Mouse (Mus musculus) MEL (cell line): ENCODE results near the gene Taf11. TPM values are rescaled to one million over a fixed set of nuclear protein-coding genes. Genes with fewer than 3 reads are reported as not detected.

Experiments
- DNase-seq: peaks from one replicate; pipeline ENCODE4 v3.0.0; 2011; ENCODE audit warnings: low read depth, low spot score
- H3K27ac ChIP-seq: 2 replicates; pipeline ENCODE4 v1.5.1; 2012; ENCODE audit warnings: low read depth, mild to moderate bottlenecking, control low read depth, low read length, moderate library complexity; ENCODE audit not compliant: control insufficient read depth
- H3K27me3 ChIP-seq, 2 experiments: fragments of 150-350 bp in 1 of 2; sonication (generic) in 1 of 2; 2 replicates each; pipeline ENCODE4 v1.6.1; 2012; ENCODE audit warnings: low read length in 2 of 2, mild to moderate bottlenecking in 2 of 2, improper control_type of control experiment in 1 of 2, moderate library complexity in 1 of 2; ENCODE audit not compliant: insufficient read depth in 2 of 2, control insufficient read depth in 1 of 2
- H3K36me3 ChIP-seq, 2 experiments: 2 replicates each; pipeline ENCODE4 v1.6.1; 2012 to 2014; ENCODE audit warnings: low read length in 2 of 2, improper control_type of control experiment in 1 of 2, inconsistent platforms in 1 of 2, mild to moderate bottlenecking in 1 of 2; ENCODE audit not compliant: insufficient read depth in 2 of 2, control insufficient read depth in 1 of 2
- H3K4me1 ChIP-seq, 2 experiments: fragments of 150-350 bp in 1 of 2; sonication (generic) in 1 of 2; 2 replicates each; pipeline ENCODE4 v1.6.1; 2012; ENCODE audit warnings: low read length in 2 of 2, improper control_type of control experiment in 1 of 2, mild to moderate bottlenecking in 1 of 2; ENCODE audit not compliant: insufficient read depth in 2 of 2, control insufficient read depth in 1 of 2
- H3K4me3 ChIP-seq, 2 experiments: fragments of 150-350 bp in 1 of 2; sonication (generic) in 1 of 2; 2 replicates each; pipeline ENCODE4 v1.5.1; 2012; ENCODE audit warnings: low read depth in 2 of 2, low read length in 2 of 2, mild to moderate bottlenecking in 2 of 2, moderate library complexity in 2 of 2, control low read depth in 1 of 2, improper control_type of control experiment in 1 of 2; ENCODE audit not compliant: control insufficient read depth in 1 of 2, insufficient read depth in 1 of 2
- H3K79me2 ChIP-seq: 2 replicates; pipeline ENCODE4 v1.6.1; 2012; ENCODE audit warnings: mild to moderate bottlenecking, low read length, moderate library complexity; ENCODE audit not compliant: control insufficient read depth, poor library complexity, insufficient read depth
- H3K9ac ChIP-seq: 2 replicates; pipeline ENCODE4 v1.6.1; 2012; ENCODE audit warnings: low read depth, mild to moderate bottlenecking, control low read depth, low read length, moderate library complexity; ENCODE audit not compliant: control insufficient read depth, poor library complexity, severe bottlenecking
- H3K9me3 ChIP-seq: fragments of 150-350 bp; sonication (generic); replicated peaks from 2 replicates; pipeline ENCODE4 v1.6.1; 2012; ENCODE audit warnings: mild to moderate bottlenecking, low read length, improper control_type of control experiment, moderate library complexity; ENCODE audit not compliant: insufficient read depth
- CHD2 ChIP-seq: IDR thresholded peaks from 2 replicates; pipeline ENCODE4 v1.6.1; 2011; ENCODE audit warnings: low read length, improper control_type of control experiment
- ELF1 ChIP-seq: IDR thresholded peaks from 2 replicates; pipeline ENCODE4 v1.6.1; 2014; ENCODE audit warnings: low read depth, mild to moderate bottlenecking, inconsistent platforms, low read length, improper control_type of control experiment, moderate library complexity
- EP300 ChIP-seq, 2 experiments: IDR thresholded peaks; 2 replicates each; pipeline ENCODE4 v1.6.1; 2011; ENCODE audit warnings: improper control_type of control experiment in 2 of 2, low read length in 2 of 2, low read depth in 1 of 2, mild to moderate bottlenecking in 1 of 2
- GABPA ChIP-seq: IDR thresholded peaks from 2 replicates; pipeline ENCODE4 v1.6.1; 2012; ENCODE audit warnings: low read depth, mild to moderate bottlenecking, inconsistent platforms, low read length, improper control_type of control experiment, moderate library complexity
- MYC ChIP-seq: IDR thresholded peaks from 2 replicates; pipeline ENCODE4 v1.6.1; 2011; ENCODE audit warnings: low read depth, mild to moderate bottlenecking, low read length, improper control_type of control experiment, moderate library complexity
- NELFE ChIP-seq: IDR thresholded peaks from 2 replicates; pipeline ENCODE4 v1.6.1; 2011; ENCODE audit warnings: low read depth, low read length, improper control_type of control experiment
- NRF1 ChIP-seq: IDR thresholded peaks from 2 replicates; pipeline ENCODE4 v1.6.1; 2014; ENCODE audit warnings: low read depth, mild to moderate bottlenecking, inconsistent platforms, low read length, improper control_type of control experiment, moderate library complexity; ENCODE audit not compliant: poor library complexity, insufficient read depth, severe bottlenecking
- POLR2AphosphoS2 ChIP-seq: IDR thresholded peaks from 2 replicates; pipeline ENCODE4 v1.6.1; 2011; ENCODE audit warnings: low read length, improper control_type of control experiment
- RCOR1 ChIP-seq: IDR thresholded peaks from 2 replicates; pipeline ENCODE4 v1.6.1; 2012; ENCODE audit warnings: low read depth, mild to moderate bottlenecking, inconsistent platforms, low read length, improper control_type of control experiment
- SMC3 ChIP-seq: IDR thresholded peaks from 2 replicates; pipeline ENCODE4 v1.6.1; 2011; ENCODE audit warnings: low read depth, low read length, improper control_type of control experiment
- USF1 ChIP-seq: IDR thresholded peaks from 2 replicates; pipeline ENCODE4 v1.6.1; 2014; ENCODE audit warnings: low read depth, mild to moderate bottlenecking, inconsistent platforms, low read length, improper control_type of control experiment, moderate library complexity
- USF2 ChIP-seq, 2 experiments: IDR thresholded peaks; 2 replicates each; pipeline ENCODE4 v1.6.1; 2011 to 2012; ENCODE audit warnings: improper control_type of control experiment in 2 of 2, low read length in 2 of 2, borderline replicate concordance in 1 of 2, inconsistent platforms in 1 of 2, low read depth in 1 of 2, mild to moderate bottlenecking in 1 of 2; ENCODE audit not compliant: insufficient read depth in 1 of 2
- ZNF384 ChIP-seq: IDR thresholded peaks from 2 replicates; pipeline ENCODE4 v1.6.1; 2012; ENCODE audit warnings: low read depth, mild to moderate bottlenecking, inconsistent platforms, low read length, improper control_type of control experiment
- polyA plus RNA-seq, 2 experiments: library from polyadenylated mRNA; stranded (reverse) in 1 of 2; unstranded in 1 of 2; fragments of >175 nt in 1 of 2; fragments of >200 nt in 1 of 2; gene quantifications; 2 replicates each; pipeline versions ENCODE4 v1.2.1 to v1.2.4; 2012; ENCODE audit warnings: low replicate concordance in 2 of 2, low read depth in 1 of 2; ENCODE audit not compliant: insufficient read length in 2 of 2, insufficient read depth in 1 of 2, missing spikeins in 1 of 2
- total RNA-seq: library from RNA; depleted of rRNA; stranded (reverse); fragments of 300-350 nt; gene quantifications from 2 replicates; pipeline ENCODE4 v1.2.3, GENCODE M21; 2012

Taf11 gene
- total and polyA plus RNA-seq, 3 experiments: 45.7 to 77.8 TPM; not detected in 1

DNA sequence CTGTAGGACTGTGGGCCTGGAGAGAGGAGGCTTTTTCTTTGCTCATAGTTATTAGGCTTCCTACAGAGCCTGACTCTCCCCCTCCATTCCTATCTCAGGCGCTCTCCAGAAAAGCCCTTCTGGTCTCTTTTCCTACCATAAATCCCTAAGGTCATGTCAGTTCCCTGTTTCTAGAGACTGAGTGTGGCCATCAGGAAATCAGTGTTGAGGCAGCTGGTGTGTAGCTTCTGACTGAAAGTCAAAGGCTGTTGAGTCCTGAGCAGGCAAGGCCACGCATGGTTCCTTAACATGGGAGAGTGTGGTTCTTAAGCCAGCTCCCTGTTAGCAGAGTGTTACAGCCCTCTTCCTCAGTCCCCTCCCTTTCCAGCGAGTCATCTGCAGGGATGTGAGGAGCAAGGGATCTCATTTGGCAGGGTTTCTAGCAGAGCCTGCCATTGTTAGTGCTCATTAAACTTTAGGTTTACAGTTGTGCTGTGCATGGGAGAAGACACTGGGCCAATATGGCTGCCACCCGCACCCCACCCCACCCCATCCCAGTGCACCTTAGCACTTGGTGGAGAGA, 27.5 kb upstream of the Taf11 start:
- no peaks in the 10 kb centered on the region for H3K4me1 ChIP-seq
- no peak overlapping the region for H3K27ac ChIP-seq
- H3K9me3 ChIP-seq: no peaks in the 10 kb centered on the region
- H3K9ac ChIP-seq: no peak overlapping the region
- H3K27me3 ChIP-seq: no peaks in the 10 kb centered on the region
- no peak for TF ChIP-seq USF1
- TF ChIP-seq MYC: no peak
- TF ChIP-seq NRF1: no peak
- TF ChIP-seq POLR2AphosphoS2: no peak
- no peak for TF ChIP-seq GABPA
- no peak for TF ChIP-seq CHD2
- no peaks in the 10 kb centered on the region for H3K79me2 ChIP-seq
- DNase-seq: no peak
- H3K36me3 ChIP-seq: no peaks in the 10 kb centered on the region
- no peak overlapping the region for H3K4me3 ChIP-seq

DNA sequence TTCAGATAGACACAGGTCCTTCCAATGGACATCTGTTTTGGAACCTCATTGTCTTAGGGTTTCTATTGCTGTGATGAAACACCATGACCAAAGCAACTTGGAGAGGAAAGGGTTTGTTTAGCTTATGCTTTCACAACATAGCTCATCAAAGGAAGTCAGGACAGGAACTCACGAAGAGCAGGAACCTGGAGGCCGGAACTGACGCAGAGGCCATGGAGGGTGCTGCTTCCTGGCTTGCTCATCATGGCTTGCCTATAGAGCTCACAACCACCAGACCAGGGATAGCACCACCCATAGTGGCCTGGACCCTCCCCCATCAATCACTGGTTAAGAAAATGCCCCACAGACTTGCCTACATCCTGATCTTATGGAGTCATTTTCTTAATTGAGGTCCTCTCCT, 25.4 kb upstream of the Taf11 start:
- Histone ChIP-seq H3K27me3 (no peaks in the 10 kb centered on the region), H3K27ac (no peak overlapping the region), H3K9ac (no peak overlapping the region), H3K9me3 (no peaks in the 10 kb centered on the region), H3K4me3 (no peak overlapping the region), H3K36me3 (no peaks in the 10 kb centered on the region), H3K79me2 (no peaks in the 10 kb centered on the region), H3K4me1 (no peaks in the 10 kb centered on the region)
- DNase-seq: no peak
- no peak for TF ChIP-seq EP300 (IDR thresholded peaks at IDR 0.05; ENCODE audit: low read depth in 1 of 2, low read length in 2 of 2)
- TF ChIP-seq NELFE: no peak

DNA sequence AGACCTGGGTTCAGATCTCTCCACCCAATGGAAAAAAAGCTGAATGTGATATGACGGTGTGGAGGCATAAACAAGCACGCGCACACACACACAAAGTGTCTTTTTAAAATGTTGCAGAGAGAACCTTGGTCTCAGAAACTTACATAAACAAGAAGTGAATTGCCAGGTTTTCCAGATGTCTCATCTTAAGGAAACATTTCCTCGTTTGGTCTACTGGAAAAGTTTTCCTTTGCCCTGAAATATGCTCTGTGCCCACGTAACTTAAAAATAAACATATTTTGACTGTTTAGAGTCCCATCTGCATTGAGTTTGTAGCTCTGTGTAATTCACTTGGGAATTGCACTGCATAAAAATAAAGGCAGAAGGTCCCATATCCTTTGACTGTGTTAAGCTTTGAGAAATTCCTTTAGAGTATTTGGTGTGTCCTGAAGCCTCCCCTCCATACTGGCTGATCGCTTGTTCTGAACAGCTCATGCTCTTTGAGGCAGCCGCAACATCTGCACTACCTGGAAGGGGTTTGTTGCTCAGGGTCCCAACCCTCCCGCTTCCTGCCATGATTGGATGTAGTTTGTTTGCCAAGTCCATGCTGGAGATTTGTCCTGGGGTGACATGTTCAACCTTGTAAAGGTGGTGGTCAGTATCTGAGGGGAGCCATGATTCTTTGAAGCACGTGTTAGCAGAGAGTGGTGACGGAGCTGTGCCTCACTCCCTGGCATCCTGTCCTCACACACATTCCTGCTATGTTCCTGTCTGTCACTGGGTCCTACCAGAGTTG, 24.7 kb upstream of the Taf11 start:
- Histone ChIP-seq H3K36me3 (no peaks in the 10 kb centered on the region), H3K79me2 (no peaks in the 10 kb centered on the region), H3K27ac (no peak overlapping the region), H3K27me3 (no peaks in the 10 kb centered on the region), H3K9me3 (no peaks in the 10 kb centered on the region), H3K4me3 (no peak overlapping the region), H3K4me1 (no peaks in the 10 kb centered on the region), H3K9ac (no peak overlapping the region)
- DNase-seq: no peak
- TF ChIP-seq USF2 (IDR thresholded peaks at IDR 0.05; ENCODE audit: borderline replicate concordance in 1 of 2, insufficient read depth in 1 of 2, low read depth in 1 of 2, low read length in 2 of 2) (no peak), EP300 (IDR thresholded peaks at IDR 0.05; ENCODE audit: low read depth in 1 of 2, low read length in 2 of 2) (no peak), ELF1 (no peak), ZNF384 (no peak), SMC3 (no peak), RCOR1 (no peak)
